Mouse (Mus musculus) olfactory bulb, adult 2 months (tissue): ENCODE measurements around the gene B9d2.
A peak's percentile ranks its signal among the peaks of the same experiment; 100 is the strongest.

ENCODE experiments used
- CTCF ChIP-seq: fragments of 200-500 bp; IDR thresholded peaks from 2 replicates; pipeline ENCODE4 v1.5.1; 2012; ENCODE audit warnings: low read depth, mild to moderate bottlenecking, low read length, moderate library complexity; ENCODE audit not compliant: insufficient read depth
- POLR2A ChIP-seq: fragments of 200-500 bp; IDR thresholded peaks from 2 replicates; pipeline ENCODE4 v1.6.1; 2012; ENCODE audit warnings: mild to moderate bottlenecking, low read depth, low read length, moderate library complexity; ENCODE audit not compliant: insufficient read depth

DNA sequence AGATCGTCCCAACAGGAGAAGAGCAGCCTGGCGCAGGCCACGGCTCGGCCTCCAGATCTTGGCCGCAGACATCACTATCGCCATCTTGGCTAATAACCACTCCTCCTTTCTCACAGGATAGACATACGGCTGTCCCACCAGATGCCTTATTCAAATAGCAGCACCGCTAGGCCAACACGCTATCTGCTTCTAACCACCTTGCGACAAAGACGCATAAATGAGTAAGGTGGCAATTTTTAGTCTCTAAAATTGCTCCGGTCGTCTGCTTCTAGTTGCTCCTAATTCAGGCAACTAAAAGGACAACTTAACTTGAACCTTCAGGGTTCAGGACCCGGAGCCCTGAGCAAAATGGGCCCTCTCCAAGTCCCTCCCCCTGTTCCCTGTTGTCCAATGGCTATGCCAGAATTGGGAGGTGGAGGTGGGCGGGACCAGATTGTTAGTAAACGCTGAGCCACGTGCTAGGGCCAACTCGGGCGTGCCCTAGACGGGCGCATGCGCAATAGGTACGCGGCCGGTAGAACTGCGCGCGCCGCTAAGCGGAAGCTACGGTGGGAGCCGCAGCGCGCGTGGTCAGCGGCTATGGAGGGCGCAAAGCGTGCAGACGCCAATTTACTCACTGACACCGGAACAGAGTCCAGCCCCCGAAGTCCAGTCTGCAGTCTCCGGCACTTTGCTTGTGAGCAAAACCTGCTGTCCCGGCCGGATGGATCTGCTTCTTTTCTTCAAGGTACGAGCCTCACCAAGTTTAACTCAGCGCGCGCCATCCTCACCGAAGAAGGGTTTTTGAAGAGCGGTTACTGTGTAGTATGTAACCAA, 21.7 kb upstream of the B9d2 start, which contains the start of the genes Bckdha and Exosc5:
- no peak for TF ChIP-seq CTCF
- TF ChIP-seq POLR2A = peak; percentile 57
